ENCODE assay signal across 20 mouse cellular contexts in the genomic region with DNA sequence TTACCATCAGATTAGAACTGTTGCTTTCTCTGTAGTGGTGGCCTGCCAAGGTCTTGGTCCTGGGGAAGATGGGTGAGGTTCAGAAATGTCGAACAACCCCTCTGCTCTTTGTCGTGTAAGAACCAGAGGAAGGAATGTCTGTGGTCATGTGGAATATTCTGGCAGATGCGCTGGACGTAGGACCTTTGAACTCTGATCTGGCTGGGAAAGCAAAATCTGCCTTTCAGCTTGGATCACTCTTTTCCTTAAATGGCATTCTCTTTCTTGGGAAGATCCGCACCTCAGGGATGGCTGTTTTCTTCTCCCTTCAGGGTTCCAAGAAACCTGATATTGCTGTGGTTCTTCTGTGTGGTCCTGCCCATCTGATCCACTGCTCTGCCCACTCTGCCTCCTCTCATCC.
DNase-seq lines count a peak whose midpoint lies in the region; ATAC-seq and TF ChIP-seq lines count a peak whose summit lies in the region.
"Had no signal": no experiment of that assay in that cellular context is flagged by ENCODE, and none has a peak within 500 bp of the region (broad histone marks: within the 10 kb centered on the region; RNA-seq: fewer than 3 reads in every experiment).

No protein-coding gene starts in this region.

- 60% methylated on average over 5 of the region's 5 CpGs for WGBS in kidney, embryonic 15.5 days
- WGBS in stomach, postnatal 0 days: 69% methylated on average over 5 of the region's 5 CpGs

- no peaks in the 10 kb centered on the region for H3K36me3 ChIP-seq in kidney, embryonic 15.5 days
- H3K36me3 ChIP-seq in stomach, postnatal 0 days (ENCODE audit: control insufficient read depth, insufficient read depth, low read length): no peaks in the 10 kb centered on the region
- H3K36me3 ChIP-seq: midbrain, embryonic 12.5 days had no signal

- H3K4me3 ChIP-seq in kidney, embryonic 15.5 days (replicated peaks): no peak overlapping the region
- no peak overlapping the region for H3K4me3 ChIP-seq in stomach, postnatal 0 days (ENCODE audit: low read depth, low read length)
- H3K4me3 ChIP-seq: forebrain, embryonic 13.5 days; left cerebral cortex, adult 2 months; midbrain, embryonic 12.5 days had no signal

- TF ChIP-seq CTCF in stomach, postnatal 0 days (IDR thresholded peaks at IDR 0.05; ENCODE audit: low read depth): no peak

- ATAC-seq in kidney, embryonic 15.5 days (replicated peaks; ENCODE audit: low FRiP score): no peak
- ATAC-seq in stomach, postnatal 0 days (ENCODE audit: low FRiP score, low TSS enrichment): no peak
- no peak for ATAC-seq in frontal cortex, adult (ENCODE audit: low TSS enrichment)
- ATAC-seq: activated CD4-positive, CD25-positive, alpha-beta regulatory T cell, adult 4 months; forebrain, embryonic 13.5 days had no signal

- no peak overlapping the region for H3K4me2 ChIP-seq in kidney, embryonic 15.5 days
- H3K4me2 ChIP-seq in stomach, postnatal 0 days (replicated peaks; ENCODE audit: low read depth): no peak overlapping the region
- H3K4me2 ChIP-seq: forebrain, embryonic 13.5 days; hindbrain, embryonic 14.5 days; midbrain, embryonic 12.5 days had no signal

- no peaks in the 10 kb centered on the region for H3K4me1 ChIP-seq in kidney, embryonic 15.5 days
- no peaks in the 10 kb centered on the region for H3K4me1 ChIP-seq in stomach, postnatal 0 days (replicated peaks; ENCODE audit: control insufficient read depth, insufficient read depth)
- H3K4me1 ChIP-seq: forebrain, embryonic 13.5 days had no signal

- no peak overlapping the region for H3K27ac ChIP-seq in kidney, embryonic 15.5 days
- no peak overlapping the region for H3K27ac ChIP-seq in stomach, postnatal 0 days (replicated peaks)
- H3K27ac ChIP-seq: forebrain, embryonic 13.5 days; hindbrain, embryonic 14.5 days; left cerebral cortex, adult 2 months; midbrain, embryonic 12.5 days had no signal

- H3K27me3 ChIP-seq in kidney, embryonic 15.5 days: no peaks in the 10 kb centered on the region
- no peaks in the 10 kb centered on the region for H3K27me3 ChIP-seq in stomach, postnatal 0 days (ENCODE audit: control insufficient read depth, insufficient read depth, low read length)
- H3K27me3 ChIP-seq: forebrain, embryonic 13.5 days; midbrain, embryonic 12.5 days had no signal

- no peak overlapping the region for H3K9ac ChIP-seq in kidney, embryonic 15.5 days
- no peak overlapping the region for H3K9ac ChIP-seq in stomach, postnatal 0 days (ENCODE audit: low read length)
- H3K9ac ChIP-seq: forebrain, embryonic 13.5 days; hindbrain, embryonic 14.5 days; midbrain, embryonic 12.5 days had no signal

- no peaks in the 10 kb centered on the region for H3K9me3 ChIP-seq in kidney, embryonic 15.5 days (replicated peaks)
- no peaks in the 10 kb centered on the region for H3K9me3 ChIP-seq in stomach, postnatal 0 days (ENCODE audit: control insufficient read depth, low read length)
- H3K9me3 ChIP-seq: midbrain, embryonic 12.5 days had no signal

- no peak for TF ChIP-seq EP300 in stomach, postnatal 0 days (optimal IDR thresholded peaks at IDR 0.05)

- peak; percentile 49 for DNase-seq in kidney, adult 18-20 months
- peak; percentile 50 for DNase-seq in NIH3T3 (ENCODE audit: low read depth)
- peak; percentile 23 for DNase-seq in kidney, postnatal 10 days
- DNase-seq in stomach, postnatal 0 days (ENCODE audit: low spot score): peak; percentile 5
- DNase-seq in adrenal gland, adult 2 months: no peak
- DNase-seq: adrenal gland, postnatal 10 days; cerebellum, adult 8-10 months; gastrocnemius, postnatal 14 days; heart, adult 18-20 months; heart, postnatal 36 days; left cerebral cortex, postnatal 4 days; liver; lung, adult 2 months had no signal
